Mouse (Mus musculus): Measurements from ENCODE around the gene Abcf1. TPM values are rescaled to one million over a fixed set of nuclear protein-coding genes. Genes with fewer than 3 reads are reported as not detected.

The Abcf1 gene
- total and polyA plus RNA-seq, 2 experiments from 2014 or later = 47.7 to 94.5 TPM

DNA sequence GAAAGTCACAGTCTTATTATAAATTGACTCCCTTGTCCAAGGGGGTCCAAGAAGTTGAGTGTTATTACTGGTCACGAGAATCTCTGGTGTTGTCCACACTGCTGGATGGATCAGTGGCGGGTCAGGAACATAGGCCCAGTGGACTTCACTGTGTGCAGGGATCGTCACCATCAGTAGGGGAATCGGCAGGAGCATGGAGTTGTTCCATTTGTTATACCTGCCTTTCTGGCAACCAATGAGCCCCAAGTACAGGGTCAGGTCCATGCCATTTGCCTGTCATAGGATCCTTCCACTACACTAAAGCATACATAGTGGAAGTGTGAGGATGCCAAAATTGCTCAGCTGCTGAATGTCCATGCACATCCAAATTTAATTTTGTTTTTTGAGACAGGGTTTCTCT, 37.0 kb downstream of the Abcf1 start:
- WGBS = 83% methylated on average over 4 of the region's 4 CpGs

DNA sequence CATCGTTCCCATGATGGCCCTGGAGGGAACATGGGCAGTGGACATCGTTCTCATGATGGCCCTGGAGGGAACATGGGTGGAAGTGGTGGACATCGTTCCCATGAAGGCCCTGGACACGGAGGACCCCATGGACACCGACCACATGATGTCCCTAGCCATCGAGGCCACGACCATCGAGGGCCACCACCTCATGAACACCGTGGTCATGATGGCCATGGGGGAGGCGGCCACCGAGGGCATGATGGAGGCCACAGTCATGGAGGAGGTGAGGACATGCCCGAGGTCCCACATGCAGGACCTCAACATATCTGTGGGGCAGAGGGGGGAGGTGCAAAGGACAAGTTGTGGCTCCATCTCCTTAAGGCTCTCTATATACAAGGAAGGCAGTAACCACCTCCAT, 38.9 kb downstream of the Abcf1 start:
- no peak for TF ChIP-seq CTCF (IDR thresholded peaks at IDR 0.05; ENCODE audit: low read depth)
- H3K4me3 ChIP-seq (ENCODE audit: low read length) = no peak overlapping the region
- no peak overlapping the region for H3K27ac ChIP-seq
- no peaks in the 10 kb centered on the region for H3K27me3 ChIP-seq (ENCODE audit: insufficient read depth, low read length)
- no peak overlapping the region for H3K4me2 ChIP-seq (ENCODE audit: low read depth, low read length)
- DNase-seq (ENCODE audit: low spot score) = no peak
- no peak overlapping the region for H3K9ac ChIP-seq (replicated peaks; ENCODE audit: low read length)
- ATAC-seq = no peak
- H3K4me1 ChIP-seq (ENCODE audit: insufficient read depth, low read length) = no peaks in the 10 kb centered on the region
- peaks cover 48% of the 10 kb centered on the region for H3K36me3 ChIP-seq (ENCODE audit: insufficient read depth, low read length)
- H3K9me3 ChIP-seq (ENCODE audit: low read length) = no peaks in the 10 kb centered on the region
- 98% methylated on average over 12 of the region's 12 CpGs for WGBS

More for the DNA sequence above, 37.0 kb downstream of the Abcf1 start:
- no peak overlapping the region for H3K9ac ChIP-seq (replicated peaks; ENCODE audit: low read length)
- H3K4me2 ChIP-seq (ENCODE audit: low read depth, low read length) = no peak overlapping the region
- no peaks in the 10 kb centered on the region for H3K4me1 ChIP-seq (ENCODE audit: insufficient read depth, low read length)
- no peaks in the 10 kb centered on the region for H3K27me3 ChIP-seq (ENCODE audit: insufficient read depth, low read length)
- ATAC-seq (no peak), DNase-seq (ENCODE audit: low spot score) (no peak)
- H3K9me3 ChIP-seq (ENCODE audit: low read length) = no peaks in the 10 kb centered on the region
- TF ChIP-seq CTCF (IDR thresholded peaks at IDR 0.05; ENCODE audit: low read depth) = no peak
- H3K36me3 ChIP-seq (ENCODE audit: insufficient read depth, low read length) = peaks cover 34% of the 10 kb centered on the region
- H3K27ac ChIP-seq = no peak overlapping the region
- no peak overlapping the region for H3K4me3 ChIP-seq (ENCODE audit: low read length)

- H3K36me3 ChIP-seq (ENCODE audit: insufficient read depth, low read length) = peaks cover 56% of the 10 kb centered on the region
- TF ChIP-seq CTCF (IDR thresholded peaks at IDR 0.05; ENCODE audit: low read depth) = no peak
These were observed 40.0 kb downstream of the Abcf1 start for GRCm38 (mm10) chr17:35929534-35929933.

DNA sequence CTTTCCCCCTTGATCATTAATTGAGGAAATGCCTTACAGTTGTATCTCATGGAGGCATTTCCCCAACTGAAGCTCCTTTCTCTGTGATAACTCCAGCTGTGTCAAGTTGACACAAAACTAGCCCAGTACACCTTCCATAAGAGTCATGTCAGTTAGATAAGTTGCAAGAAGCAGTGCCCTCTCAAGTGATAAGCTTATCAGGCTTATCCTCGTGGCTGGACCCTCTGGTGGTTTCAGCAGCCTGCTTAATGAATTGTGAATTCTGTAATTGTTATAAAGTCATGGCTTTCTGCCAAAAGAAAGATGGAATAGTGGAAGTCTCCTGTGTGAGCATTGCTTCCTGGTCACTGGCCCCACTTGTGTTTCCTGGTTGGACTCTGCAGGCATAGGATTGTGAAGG, 42.1 kb downstream of the Abcf1 start:
- ATAC-seq = no peak
- H3K4me1 ChIP-seq (ENCODE audit: insufficient read depth, low read length) = 0 out of 2 replicates have a peak, but pooled peaks cover under 1% of the 10 kb centered on the region
- H3K36me3 ChIP-seq (ENCODE audit: insufficient read depth, low read length) = peaks cover 73% of the 10 kb centered on the region
- no peak overlapping the region for H3K27ac ChIP-seq
- WGBS = 63% methylated on average over 1 of the region's 1 CpGs
- H3K9me3 ChIP-seq (ENCODE audit: low read length) = no peaks in the 10 kb centered on the region
- H3K9ac ChIP-seq (replicated peaks; ENCODE audit: low read length) = no peak overlapping the region
- no peak overlapping the region for H3K4me2 ChIP-seq (ENCODE audit: low read depth, low read length)
- no peak for TF ChIP-seq CTCF (IDR thresholded peaks at IDR 0.05; ENCODE audit: low read depth)
- H3K27me3 ChIP-seq (ENCODE audit: insufficient read depth, low read length) = no peaks in the 10 kb centered on the region
- no peak for DNase-seq (ENCODE audit: low spot score)
- no peak overlapping the region for H3K4me3 ChIP-seq (ENCODE audit: low read length)

More at GRCm38 (mm10) chr17:35929534-35929933, 40.0 kb downstream of the Abcf1 start:
- Histone ChIP-seq H3K27ac (no peak overlapping the region), H3K27me3 (ENCODE audit: insufficient read depth, low read length) (no peaks in the 10 kb centered on the region), H3K4me2 (ENCODE audit: low read depth, low read length) (no peak overlapping the region), H3K9me3 (ENCODE audit: low read length) (no peaks in the 10 kb centered on the region), H3K4me3 (ENCODE audit: low read length) (no peak overlapping the region), H3K9ac (replicated peaks; ENCODE audit: low read length) (no peak overlapping the region), H3K4me1 (ENCODE audit: insufficient read depth, low read length) (no peaks in the 10 kb centered on the region)
- DNase-seq (ENCODE audit: low spot score) = no peak
- WGBS = 93% methylated on average over 2 of the region's 2 CpGs
- ATAC-seq = no peak

DNA sequence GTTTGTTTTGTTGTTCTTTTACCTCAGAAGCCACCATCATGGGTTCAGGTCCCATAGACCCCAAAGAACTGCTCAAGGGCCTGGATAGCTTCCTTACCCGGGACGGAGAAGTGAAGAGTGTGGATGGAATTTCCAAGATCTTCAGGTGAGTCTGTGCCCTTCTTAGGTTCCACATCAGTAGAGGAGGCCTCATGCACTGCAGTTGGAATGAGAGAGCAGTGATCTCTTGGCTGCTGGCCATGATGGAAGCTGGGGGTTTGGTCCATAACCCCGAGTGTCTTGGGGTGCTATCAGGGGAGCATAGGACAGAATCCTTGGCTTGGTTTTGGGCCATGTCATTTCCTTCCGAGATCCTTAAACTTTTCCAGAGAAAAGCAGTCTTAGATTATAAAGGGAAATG, 46.3 kb downstream of the Abcf1 start:
- H3K36me3 ChIP-seq (ENCODE audit: insufficient read depth, low read length) = peaks cover 46% of the 10 kb centered on the region
- H3K27me3 ChIP-seq (ENCODE audit: insufficient read depth, low read length) = no peaks in the 10 kb centered on the region
- 91% methylated on average over 4 of the region's 4 CpGs for WGBS
- H3K9me3 ChIP-seq (ENCODE audit: low read length) = no peaks in the 10 kb centered on the region
- no peak overlapping the region for H3K9ac ChIP-seq (replicated peaks; ENCODE audit: low read length)
- no peak for TF ChIP-seq CTCF (IDR thresholded peaks at IDR 0.05; ENCODE audit: low read depth)
- H3K4me1 ChIP-seq (ENCODE audit: insufficient read depth, low read length) = peaks cover 25% of the 10 kb centered on the region
- H3K4me2 ChIP-seq (ENCODE audit: low read depth, low read length) = no peak overlapping the region
- no peak overlapping the region for H3K27ac ChIP-seq
- ATAC-seq (no peak), DNase-seq (ENCODE audit: low spot score) (no peak)
- H3K4me3 ChIP-seq (ENCODE audit: low read length) = no peak overlapping the region

- Histone ChIP-seq H3K4me3 (ENCODE audit: low read length) (no peak overlapping the region), H3K27me3 (ENCODE audit: insufficient read depth, low read length) (no peaks in the 10 kb centered on the region), H3K9me3 (ENCODE audit: low read length) (no peaks in the 10 kb centered on the region), H3K4me2 (ENCODE audit: low read depth, low read length) (no peak overlapping the region), H3K27ac (no peak overlapping the region), H3K36me3 (ENCODE audit: insufficient read depth, low read length) (peaks cover 39% of the 10 kb centered on the region), H3K4me1 (ENCODE audit: insufficient read depth, low read length) (peaks cover 25% of the 10 kb centered on the region), H3K9ac (replicated peaks; ENCODE audit: low read length) (no peak overlapping the region)
- no peak for DNase-seq (ENCODE audit: low spot score)
- no peak for ATAC-seq
- TF ChIP-seq CTCF (IDR thresholded peaks at IDR 0.05; ENCODE audit: low read depth) = no peak
- WGBS = 81% methylated on average over 3 of the region's 3 CpGs
These were observed 47.0 kb downstream of the Abcf1 start for GRCm38 (mm10) chr17:35922566-35922965.

GRCm38 (mm10) chr17:35921710-35922109, 47.9 kb downstream of the Abcf1 start:
- TF ChIP-seq CTCF (IDR thresholded peaks at IDR 0.05; ENCODE audit: low read depth) = no peak
- Histone ChIP-seq H3K9ac (replicated peaks; ENCODE audit: low read length) (no peak overlapping the region), H3K4me3 (ENCODE audit: low read length) (no peak overlapping the region), H3K27me3 (ENCODE audit: insufficient read depth, low read length) (no peaks in the 10 kb centered on the region), H3K4me1 (ENCODE audit: insufficient read depth, low read length) (peaks cover 25% of the 10 kb centered on the region), H3K36me3 (ENCODE audit: insufficient read depth, low read length) (peaks cover 34% of the 10 kb centered on the region), H3K4me2 (ENCODE audit: low read depth, low read length) (no peak overlapping the region), H3K9me3 (ENCODE audit: low read length) (no peaks in the 10 kb centered on the region), H3K27ac (no peak overlapping the region)
- no peak for DNase-seq (ENCODE audit: low spot score)
- WGBS = 71% methylated on average over 4 of the region's 4 CpGs
- no peak for ATAC-seq

All from hindbrain, postnatal 0 days (tissue).